Mouse (Mus musculus): ENCODE measurements at regions not wholly inside any gene's neighbourhood (a gene's known extent, or its start where the extent isn't known, plus 50 kb on each side); places are given as distances from the start of the nearest gene placed in this dataset.
"Not testable (repeated sequence)": the region's sequence is repeated elsewhere in the genome, so short reads cannot be mapped to it uniquely, and the experiment has no call there.

DNA sequence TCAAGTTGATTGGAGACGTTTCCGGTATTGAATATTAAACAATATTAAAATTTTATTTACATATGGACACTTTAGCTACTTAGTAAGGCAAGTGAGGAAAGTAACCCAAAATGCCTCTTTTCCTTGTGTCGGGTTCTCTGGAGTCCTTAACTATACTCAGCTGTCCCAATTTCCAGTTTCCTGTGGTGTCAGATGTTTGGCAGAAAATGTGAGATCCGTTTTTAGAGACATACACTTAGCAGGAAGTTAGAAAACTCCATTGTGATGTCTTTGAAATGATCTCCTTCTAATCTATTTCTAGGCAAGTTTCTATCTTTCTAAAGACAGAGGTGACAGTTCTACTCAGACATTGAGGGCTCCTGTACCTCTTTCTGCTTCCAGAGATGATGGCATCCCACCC lies 168.9 kb upstream of the Plcxd3 start:
- DNase-seq = no peak

DNA sequence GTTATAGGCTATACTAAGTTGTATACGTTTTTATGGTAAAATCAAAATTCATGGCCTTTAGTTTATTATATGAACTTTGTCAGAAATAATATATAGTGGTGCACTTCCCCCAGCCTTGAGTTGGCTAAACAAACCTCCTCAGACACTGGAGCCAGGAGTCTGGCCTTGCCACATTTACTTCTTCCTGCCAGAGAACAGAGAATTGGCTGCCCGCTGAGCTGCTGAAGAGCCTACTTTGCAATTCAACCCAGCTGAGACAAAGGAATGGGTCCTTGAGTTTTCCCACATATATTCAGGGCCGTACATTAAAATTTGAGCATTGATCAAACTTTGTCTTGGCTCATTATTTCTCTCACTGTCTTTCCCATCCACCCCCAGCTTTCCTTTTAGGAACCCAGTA lies 161.9 kb upstream of the Plcxd3 start:
- DNase-seq = no peak

DNA sequence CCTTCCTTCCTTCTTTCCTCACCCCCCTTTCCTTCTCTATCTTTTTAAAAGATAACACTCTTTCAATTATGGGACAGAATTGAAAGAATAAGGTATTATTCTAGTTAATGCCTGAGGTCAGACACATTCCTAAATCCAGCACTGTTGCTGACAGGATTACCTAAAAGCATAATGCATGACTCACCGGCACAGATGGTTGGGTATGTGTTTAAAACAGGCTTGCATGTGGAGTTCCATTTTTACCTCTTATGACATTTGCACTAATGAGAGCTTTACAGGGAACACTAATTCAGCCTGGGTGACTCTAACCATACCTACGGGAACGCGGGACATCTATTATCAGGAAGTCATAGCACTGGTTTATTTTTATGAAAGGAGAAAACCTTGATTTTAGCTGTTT lies 156.2 kb upstream of the Plcxd3 start:
- no peak for DNase-seq

DNA sequence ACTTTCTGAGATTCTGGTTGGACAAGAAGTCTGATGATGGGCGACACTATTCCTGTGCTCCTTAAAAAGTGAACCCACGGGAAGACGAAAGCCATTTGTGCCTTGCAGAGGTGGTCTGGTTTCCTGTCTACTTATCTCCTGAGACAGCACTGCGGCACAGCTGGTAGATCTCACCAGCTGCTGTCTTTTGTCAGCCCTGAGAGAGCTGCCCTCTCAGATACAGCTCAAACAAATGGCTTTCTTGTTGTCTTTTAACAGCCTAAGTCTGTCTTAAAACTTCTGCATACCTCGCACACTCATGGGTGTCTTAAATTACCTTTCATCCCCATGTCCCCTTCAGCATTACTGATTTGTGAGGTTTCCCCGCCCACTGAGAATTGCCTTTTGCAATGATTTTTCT lies 147.2 kb upstream of the Plcxd3 start:
- no peak for DNase-seq

DNA sequence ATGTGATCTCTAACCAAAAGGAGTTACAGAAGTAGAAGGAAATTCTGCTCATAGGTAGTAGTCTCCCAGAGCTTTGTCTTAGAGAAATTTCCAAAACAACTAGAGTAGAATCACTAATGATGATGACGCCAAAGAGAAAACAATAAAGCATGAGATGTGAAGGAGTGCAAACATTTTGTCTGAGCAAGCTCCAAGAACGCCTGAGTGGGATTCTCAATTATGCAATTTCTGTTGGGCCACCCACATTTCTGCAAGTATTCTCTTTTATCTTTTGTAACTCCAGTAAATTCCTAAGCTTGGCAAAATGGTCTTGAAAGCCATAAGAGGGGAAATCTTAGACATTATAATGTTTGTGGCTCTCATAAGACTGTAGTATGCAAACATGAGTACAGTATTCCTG lies 134.6 kb upstream of the Plcxd3 start:
- DNase-seq = no peak

DNA sequence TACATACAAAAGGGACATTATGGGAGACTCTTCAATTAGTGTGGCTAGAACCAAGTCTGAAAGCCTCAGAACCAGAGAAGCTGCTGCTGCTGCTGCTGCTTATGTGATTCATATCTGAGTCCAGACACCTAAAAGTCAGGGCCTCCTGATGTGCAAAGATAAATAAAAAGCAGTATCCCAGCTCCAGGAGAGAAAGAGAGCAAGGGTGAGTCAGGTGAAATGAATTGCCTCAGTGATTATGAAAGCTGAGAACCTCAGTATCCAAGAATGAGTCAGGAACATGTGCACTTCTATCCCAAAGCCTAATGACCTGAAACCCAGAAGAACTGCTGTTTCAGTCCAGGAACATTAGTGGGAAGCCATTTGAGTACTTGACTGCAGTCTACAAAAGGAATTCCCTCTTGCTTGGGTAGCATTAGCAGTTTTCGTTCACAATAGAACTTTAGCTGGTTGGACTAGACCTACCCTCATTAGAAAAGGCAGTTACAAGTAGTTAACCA lies 127.6 kb upstream of the Plcxd3 start:
- no peak for DNase-seq

DNA sequence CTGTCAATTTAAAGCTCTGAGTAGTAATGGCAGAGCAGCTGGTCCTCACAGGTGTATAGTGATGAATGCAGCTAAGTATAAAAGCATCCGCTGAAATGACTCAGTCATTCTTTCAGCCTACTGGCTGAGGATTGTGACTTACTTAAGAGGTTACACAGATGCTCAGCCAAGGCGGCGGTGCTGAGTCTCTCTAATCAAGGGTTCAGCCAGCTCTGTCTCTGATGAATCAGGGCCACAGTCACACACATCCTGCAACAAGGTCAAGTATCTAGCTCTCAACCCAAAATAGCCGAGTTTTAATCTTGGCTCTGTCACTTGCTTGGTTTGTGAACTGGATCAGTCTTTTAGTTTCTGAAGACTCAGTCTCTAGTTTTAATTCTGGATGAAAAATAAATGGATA lies 110.7 kb upstream of the Plcxd3 start:
- peak; percentile 46 for DNase-seq

DNA sequence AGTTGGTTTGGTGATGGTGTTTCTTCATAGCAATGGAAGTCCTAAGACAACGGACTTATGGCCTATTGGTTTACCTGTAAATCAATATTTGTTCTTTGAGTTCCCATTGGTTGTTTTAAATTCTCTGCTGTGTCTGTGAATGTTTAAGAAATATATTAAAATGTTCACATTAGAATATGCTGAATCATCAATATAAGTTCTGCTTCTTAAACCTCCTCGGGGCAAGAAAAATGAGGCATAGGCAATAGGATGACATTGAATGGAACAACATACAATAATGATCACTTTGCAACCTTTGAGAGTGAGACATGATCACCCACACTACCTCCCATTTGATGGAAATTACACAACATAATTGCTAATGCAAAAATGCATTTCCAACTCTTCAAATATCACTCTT lies 105.5 kb upstream of the Plcxd3 start:
- no peak for DNase-seq

DNA sequence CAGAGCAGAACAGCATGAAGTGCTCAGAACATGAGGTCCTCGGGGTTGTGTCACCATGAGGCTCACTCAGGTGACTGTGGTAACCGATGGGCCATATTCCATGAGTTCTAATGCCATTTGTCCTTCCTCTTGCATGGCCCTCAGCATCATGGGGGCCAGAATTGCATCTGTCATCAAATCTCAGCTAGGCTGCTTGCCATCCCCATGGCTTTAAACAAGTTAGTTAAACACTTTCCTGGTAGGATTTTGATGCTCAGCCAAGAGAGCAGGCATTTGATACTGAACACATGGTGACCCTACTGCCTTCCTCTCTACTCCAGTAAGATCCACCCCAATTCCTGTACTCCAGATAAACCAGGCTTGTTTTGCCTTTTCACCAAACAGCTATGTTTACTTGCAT lies 98.3 kb upstream of the Plcxd3 start:
- DNase-seq = no peak

DNA sequence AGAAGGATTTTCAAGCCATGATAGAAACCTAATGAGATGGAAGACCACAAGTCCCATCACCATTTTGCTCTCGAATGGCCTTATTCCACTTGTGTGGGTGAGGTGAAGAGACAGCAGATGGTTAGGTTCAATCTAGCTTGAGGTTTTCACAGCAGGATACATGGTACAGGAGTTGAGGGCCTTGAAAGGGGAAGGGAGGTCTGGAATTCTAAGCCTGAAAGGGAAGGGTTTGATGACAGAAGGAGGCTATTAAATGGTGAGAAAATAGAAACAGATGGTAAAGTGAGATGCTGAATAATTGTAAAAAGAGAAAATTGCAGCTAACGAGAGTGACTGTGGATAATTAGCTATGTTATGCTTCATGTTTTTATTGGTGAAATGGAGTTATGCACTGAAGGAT lies 67.8 kb upstream of the Plcxd3 start:
- DNase-seq = no peak

DNA sequence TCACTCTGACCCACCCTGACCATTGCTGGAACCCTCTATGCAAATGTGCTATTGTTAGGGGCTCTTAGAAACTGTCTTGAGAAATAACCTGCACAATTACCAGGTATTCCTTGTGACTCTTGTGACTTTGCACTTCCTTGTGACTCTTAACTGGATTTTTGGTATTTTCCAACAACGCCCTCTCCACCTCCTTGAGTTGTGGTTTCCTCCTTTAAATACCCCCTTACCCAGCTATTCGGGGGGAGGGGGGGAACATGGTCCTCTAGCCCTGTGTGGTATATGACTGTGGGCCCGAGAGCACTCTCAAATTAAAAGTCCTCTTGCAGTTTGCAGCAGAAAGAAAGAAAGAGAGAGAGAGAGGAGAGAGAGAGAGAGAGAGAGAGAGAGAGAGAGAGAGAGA lies 61.6 kb upstream of the Plcxd3 start:
- not testable (repeated sequence) for DNase-seq

DNA sequence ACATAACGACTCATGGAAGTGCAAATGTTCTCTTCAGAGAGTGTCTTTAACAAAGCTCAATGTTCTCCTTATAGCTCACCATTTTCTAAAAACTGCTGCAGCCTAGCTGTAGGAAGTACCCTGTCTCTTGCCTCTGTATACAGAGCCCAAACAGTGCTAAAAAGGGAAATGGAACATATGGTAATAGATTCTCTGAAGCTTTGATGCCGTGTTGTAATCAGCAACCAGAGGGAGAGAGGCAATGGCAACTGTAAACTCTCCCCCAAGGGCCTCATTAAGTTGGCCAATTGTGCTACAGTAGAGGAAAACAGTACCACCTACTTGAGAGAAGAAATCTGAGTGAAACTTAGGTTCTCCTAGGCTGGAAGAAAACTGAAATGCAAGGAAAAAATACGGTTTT lies 59.4 kb upstream of the Plcxd3 start:
- no peak for DNase-seq

All from adrenal gland, adult 8-10 months (tissue).